Mouse (Mus musculus): ENCODE data around the gene Pola2. TPM values are rescaled to one million over a fixed set of nuclear protein-coding genes. Genes with fewer than 3 reads are reported as not detected.

Gene Pola2
- polyA plus RNA-seq, 1 experiment, result 16.8 TPM

DNA sequence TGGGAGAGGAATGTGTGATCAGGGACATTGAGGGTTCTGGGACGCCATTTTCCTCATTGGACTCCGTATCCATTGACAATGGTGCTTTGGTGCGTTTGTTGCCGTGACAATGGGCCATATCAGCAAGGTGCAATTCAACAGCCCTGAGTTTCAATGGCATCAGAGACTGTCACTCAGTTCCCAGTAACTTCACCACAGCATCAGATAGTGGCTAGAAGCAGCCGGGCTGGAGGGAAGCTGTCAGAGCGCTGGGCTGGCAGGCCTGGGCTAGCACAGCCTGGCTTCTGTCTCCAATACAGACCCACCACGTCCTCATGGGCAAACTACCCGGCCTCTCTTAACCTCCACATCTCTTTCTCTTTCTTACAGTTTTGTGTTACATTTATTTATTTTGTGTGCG, 16.5 kb upstream of the Pola2 start:
- WGBS, result 81% methylated on average over 9 of the region's 9 CpGs
- no peak overlapping the region for H3K27ac ChIP-seq (ENCODE audit: insufficient read depth, low read length)
- H3K27me3 ChIP-seq (ENCODE audit: control insufficient read depth, insufficient read depth, low read length), result no peaks in the 10 kb centered on the region
- no peak for TF ChIP-seq POLR2A (IDR thresholded peaks at IDR 0.05; ENCODE audit: borderline replicate concordance, insufficient read depth, low read length)
- no peak for TF ChIP-seq CTCF (IDR thresholded peaks at IDR 0.05; ENCODE audit: borderline replicate concordance, insufficient read depth, low read depth, low read length)
- no peak for DNase-seq
- H3K4me3 ChIP-seq (replicated peaks; ENCODE audit: insufficient read depth, low read depth, low read length), result no peak overlapping the region
- H3K4me1 ChIP-seq (ENCODE audit: control insufficient read depth, insufficient read depth, low read length), result no peaks in the 10 kb centered on the region

GRCm38 (mm10) chr19:5977717-5978116, 13.7 kb upstream of the Pola2 start:
- TF ChIP-seq CTCF (IDR thresholded peaks at IDR 0.05; ENCODE audit: borderline replicate concordance, insufficient read depth, low read depth, low read length), result no peak
- no peak for TF ChIP-seq POLR2A (IDR thresholded peaks at IDR 0.05; ENCODE audit: borderline replicate concordance, insufficient read depth, low read length)
- Histone ChIP-seq H3K27ac (ENCODE audit: insufficient read depth, low read length) (no peak overlapping the region), H3K27me3 (ENCODE audit: control insufficient read depth, insufficient read depth, low read length) (no peaks in the 10 kb centered on the region), H3K4me1 (ENCODE audit: control insufficient read depth, insufficient read depth, low read length) (no peaks in the 10 kb centered on the region), H3K4me3 (replicated peaks; ENCODE audit: insufficient read depth, low read depth, low read length) (no peak overlapping the region)
- 29% methylated on average over 3 of the region's 3 CpGs for WGBS
- no peak for DNase-seq

GRCm38 (mm10) chr19:5975676-5976075, 11.7 kb upstream of the Pola2 start:
- Histone ChIP-seq H3K4me1 (ENCODE audit: control insufficient read depth, insufficient read depth, low read length) (no peaks in the 10 kb centered on the region), H3K27ac (ENCODE audit: insufficient read depth, low read length) (no peak overlapping the region), H3K27me3 (ENCODE audit: control insufficient read depth, insufficient read depth, low read length) (no peaks in the 10 kb centered on the region), H3K4me3 (replicated peaks; ENCODE audit: insufficient read depth, low read depth, low read length) (no peak overlapping the region)
- 18% methylated on average over 4 of the region's 4 CpGs for WGBS
- TF ChIP-seq POLR2A (IDR thresholded peaks at IDR 0.05; ENCODE audit: borderline replicate concordance, insufficient read depth, low read length) (no peak), CTCF (IDR thresholded peaks at IDR 0.05; ENCODE audit: borderline replicate concordance, insufficient read depth, low read depth, low read length) (no peak)
- DNase-seq, result peak in 1 of 2 experiments; percentile 54

DNA sequence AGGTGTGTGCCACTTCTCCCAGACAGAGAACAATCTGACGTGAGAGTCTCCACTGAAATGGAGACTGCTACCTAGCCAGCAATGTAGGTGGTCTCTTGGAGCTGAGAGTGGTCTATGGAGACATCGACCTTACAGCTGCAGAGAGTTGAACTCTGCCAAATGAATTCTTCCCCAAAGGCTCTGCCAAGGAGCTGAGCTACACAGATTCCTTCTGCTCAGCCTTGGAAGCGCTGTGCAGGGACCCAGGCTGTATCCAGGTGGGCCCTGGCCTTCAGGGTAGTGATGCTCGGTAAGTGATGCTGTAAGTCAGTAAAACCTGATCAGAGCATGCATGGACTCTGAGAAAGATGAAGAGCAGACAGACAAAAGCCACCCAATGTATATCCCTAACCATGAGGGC, 11.1 kb upstream of the Pola2 start:
- Histone ChIP-seq H3K4me1 (ENCODE audit: control insufficient read depth, insufficient read depth, low read length) (no peaks in the 10 kb centered on the region), H3K27me3 (ENCODE audit: control insufficient read depth, insufficient read depth, low read length) (no peaks in the 10 kb centered on the region), H3K4me3 (replicated peaks; ENCODE audit: insufficient read depth, low read depth, low read length) (no peak overlapping the region), H3K27ac (ENCODE audit: insufficient read depth, low read length) (no peak overlapping the region)
- DNase-seq, result no peak
- 32% methylated on average over 4 of the region's 4 CpGs for WGBS
- TF ChIP-seq CTCF (IDR thresholded peaks at IDR 0.05; ENCODE audit: borderline replicate concordance, insufficient read depth, low read depth, low read length) (no peak), POLR2A (IDR thresholded peaks at IDR 0.05; ENCODE audit: borderline replicate concordance, insufficient read depth, low read length) (no peak)

DNA sequence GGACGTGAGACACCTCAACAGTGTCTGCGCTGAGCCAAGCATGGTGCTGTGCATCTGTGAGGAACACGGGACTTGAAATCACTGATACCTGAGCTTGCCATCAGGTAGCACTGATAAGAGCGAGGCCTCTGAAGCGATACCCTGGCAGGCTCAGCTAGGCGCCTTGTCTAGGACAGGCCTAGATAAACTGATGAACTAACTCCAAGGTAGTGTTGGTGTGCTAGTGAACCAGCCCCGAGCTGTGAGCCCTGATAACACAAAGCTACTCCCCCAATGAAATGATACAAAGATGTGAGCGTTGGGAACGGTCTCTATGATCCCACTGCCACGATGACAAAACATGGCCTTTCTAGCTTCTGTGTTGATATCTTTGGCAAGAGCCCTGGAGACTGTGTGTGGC, 3.7 kb upstream of the Pola2 start:
- Histone ChIP-seq H3K27me3 (ENCODE audit: control insufficient read depth, insufficient read depth, low read length) (no peaks in the 10 kb centered on the region), H3K4me1 (ENCODE audit: control insufficient read depth, insufficient read depth, low read length) (no peaks in the 10 kb centered on the region), H3K4me3 (replicated peaks; ENCODE audit: insufficient read depth, low read depth, low read length) (no peak overlapping the region), H3K27ac (ENCODE audit: insufficient read depth, low read length) (no peak overlapping the region)
- WGBS, result 95% methylated on average over 10 of the region's 10 CpGs
- TF ChIP-seq CTCF (IDR thresholded peaks at IDR 0.05; ENCODE audit: borderline replicate concordance, insufficient read depth, low read depth, low read length) (no peak), POLR2A (IDR thresholded peaks at IDR 0.05; ENCODE audit: borderline replicate concordance, insufficient read depth, low read length) (no peak)
- no peak for DNase-seq

- no peak overlapping the region for H3K4me3 ChIP-seq (replicated peaks; ENCODE audit: insufficient read depth, low read depth, low read length)
- H3K27me3 ChIP-seq (ENCODE audit: control insufficient read depth, insufficient read depth, low read length), result no peaks in the 10 kb centered on the region
- no peak for DNase-seq
- no peak for TF ChIP-seq POLR2A (IDR thresholded peaks at IDR 0.05; ENCODE audit: borderline replicate concordance, insufficient read depth, low read length)
- 78% methylated on average over 6 of the region's 6 CpGs for WGBS
- H3K4me1 ChIP-seq (ENCODE audit: control insufficient read depth, insufficient read depth, low read length), result no peaks in the 10 kb centered on the region
- H3K27ac ChIP-seq (ENCODE audit: insufficient read depth, low read length), result no peak overlapping the region
Measured at GRCm38 (mm10) chr19:5966786-5967185, 2.8 kb upstream of the Pola2 start.

GRCm38 (mm10) chr19:5965910-5966309, 1.9 kb upstream of the Pola2 start:
- Histone ChIP-seq H3K27ac (ENCODE audit: insufficient read depth, low read length) (no peak overlapping the region), H3K27me3 (ENCODE audit: control insufficient read depth, insufficient read depth, low read length) (no peaks in the 10 kb centered on the region), H3K4me3 (replicated peaks; ENCODE audit: insufficient read depth, low read depth, low read length) (no peak overlapping the region), H3K4me1 (ENCODE audit: control insufficient read depth, insufficient read depth, low read length) (no peaks in the 10 kb centered on the region)
- no peak for DNase-seq
- TF ChIP-seq CTCF (IDR thresholded peaks at IDR 0.05; ENCODE audit: borderline replicate concordance, insufficient read depth, low read depth, low read length) (no peak), POLR2A (IDR thresholded peaks at IDR 0.05; ENCODE audit: borderline replicate concordance, insufficient read depth, low read length) (no peak)
- WGBS, result 94% methylated on average over 2 of the region's 2 CpGs

DNA sequence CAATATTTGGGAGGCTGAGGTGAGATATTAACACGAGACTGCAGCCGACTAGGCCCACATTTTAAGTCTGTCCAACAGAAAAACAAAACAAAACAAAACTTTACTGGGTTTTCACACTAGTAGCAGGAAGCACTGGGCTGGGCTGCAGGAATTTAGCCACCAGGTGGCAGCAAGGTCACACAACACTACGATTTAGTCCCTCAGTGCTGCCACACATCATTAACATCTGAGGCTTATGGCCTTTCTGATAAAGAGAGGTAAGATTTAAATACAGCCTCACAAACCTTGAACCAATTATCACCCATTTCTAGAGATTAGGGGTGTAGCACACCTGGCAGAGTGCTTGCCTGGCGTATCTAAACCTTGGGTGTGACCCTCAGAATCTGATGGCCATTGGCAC, 1.3 kb upstream of the Pola2 start:
- WGBS, result 15% methylated on average over 4 of the region's 4 CpGs
- TF ChIP-seq POLR2A (IDR thresholded peaks at IDR 0.05; ENCODE audit: borderline replicate concordance, insufficient read depth, low read length) (no peak), CTCF (IDR thresholded peaks at IDR 0.05; ENCODE audit: borderline replicate concordance, insufficient read depth, low read depth, low read length) (peak; percentile 86)
- peak; percentile 64 to 75 for DNase-seq
- H3K4me3 ChIP-seq (replicated peaks; ENCODE audit: insufficient read depth, low read depth, low read length), result no peak overlapping the region
- no peak overlapping the region for H3K27ac ChIP-seq (ENCODE audit: insufficient read depth, low read length)
- H3K27me3 ChIP-seq (ENCODE audit: control insufficient read depth, insufficient read depth, low read length), result no peaks in the 10 kb centered on the region
- H3K4me1 ChIP-seq (ENCODE audit: control insufficient read depth, insufficient read depth, low read length), result no peaks in the 10 kb centered on the region
